Mouse (Mus musculus) brain, adult 2 months (tissue): Measurements from ENCODE around the gene Tac4.

ENCODE experiments used
- DNase-seq: peaks from one replicate; pipeline ENCODE4 v3.0.0; 2011; ENCODE audit warnings: low read depth, low spot score

Tac4 gene

GRCm38 (mm10) chr11:95311425-95311807 is 50.1 kb downstream of the Tac4 start:
- no peak for DNase-seq

DNA sequence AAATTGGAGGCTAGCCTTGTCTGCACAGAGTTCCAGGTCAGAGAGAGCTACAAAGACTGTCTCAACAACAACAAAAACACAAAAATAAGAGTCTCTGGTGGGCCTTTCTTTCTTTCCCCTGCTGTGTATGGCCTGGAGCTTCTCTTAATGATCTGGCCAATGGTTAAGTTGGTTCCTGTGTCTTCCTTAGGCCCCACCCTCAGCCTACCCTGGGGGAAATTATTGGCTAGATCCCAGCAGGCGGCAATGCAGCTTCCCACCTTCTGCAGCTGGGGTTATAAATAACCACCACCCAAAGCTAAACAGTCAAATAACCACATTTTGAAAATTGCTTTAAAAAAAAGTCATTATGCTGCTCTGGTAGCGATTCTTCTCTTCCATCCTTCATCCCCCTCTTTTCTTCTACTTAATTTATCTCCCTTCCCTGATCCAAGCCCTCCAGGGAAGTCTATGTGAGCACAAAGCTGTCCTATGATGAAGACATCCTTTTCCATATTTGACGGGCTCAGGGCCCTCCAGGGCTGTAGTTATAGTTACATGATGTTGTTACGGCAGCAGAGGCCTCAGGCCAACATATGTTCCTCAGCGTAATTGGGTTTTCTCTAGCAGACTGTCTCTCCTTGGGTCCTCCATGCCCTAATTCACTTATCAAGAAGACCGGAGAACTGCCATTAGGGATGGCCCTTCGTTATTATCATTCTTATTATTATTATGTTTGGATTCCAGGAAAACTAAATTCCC is 54.1 kb downstream of the Tac4 start:
- DNase-seq: peak; percentile 63

- DNase-seq: no peak
Measured at GRCm38 (mm10) chr11:95318116-95318515, 56.8 kb downstream of the Tac4 start.
